Mouse (Mus musculus): ENCODE measurements around the gene Cntn6. TPM values are rescaled to one million over a fixed set of nuclear protein-coding genes. Genes with fewer than 3 reads are reported as not detected.

Gene Cntn6
- polyA plus RNA-seq (2016; fragmentation: Nextera tagmentation; extraction: Ambion mirVana) = 1.3 and 2.3 TPM in 2 replicates

DNA sequence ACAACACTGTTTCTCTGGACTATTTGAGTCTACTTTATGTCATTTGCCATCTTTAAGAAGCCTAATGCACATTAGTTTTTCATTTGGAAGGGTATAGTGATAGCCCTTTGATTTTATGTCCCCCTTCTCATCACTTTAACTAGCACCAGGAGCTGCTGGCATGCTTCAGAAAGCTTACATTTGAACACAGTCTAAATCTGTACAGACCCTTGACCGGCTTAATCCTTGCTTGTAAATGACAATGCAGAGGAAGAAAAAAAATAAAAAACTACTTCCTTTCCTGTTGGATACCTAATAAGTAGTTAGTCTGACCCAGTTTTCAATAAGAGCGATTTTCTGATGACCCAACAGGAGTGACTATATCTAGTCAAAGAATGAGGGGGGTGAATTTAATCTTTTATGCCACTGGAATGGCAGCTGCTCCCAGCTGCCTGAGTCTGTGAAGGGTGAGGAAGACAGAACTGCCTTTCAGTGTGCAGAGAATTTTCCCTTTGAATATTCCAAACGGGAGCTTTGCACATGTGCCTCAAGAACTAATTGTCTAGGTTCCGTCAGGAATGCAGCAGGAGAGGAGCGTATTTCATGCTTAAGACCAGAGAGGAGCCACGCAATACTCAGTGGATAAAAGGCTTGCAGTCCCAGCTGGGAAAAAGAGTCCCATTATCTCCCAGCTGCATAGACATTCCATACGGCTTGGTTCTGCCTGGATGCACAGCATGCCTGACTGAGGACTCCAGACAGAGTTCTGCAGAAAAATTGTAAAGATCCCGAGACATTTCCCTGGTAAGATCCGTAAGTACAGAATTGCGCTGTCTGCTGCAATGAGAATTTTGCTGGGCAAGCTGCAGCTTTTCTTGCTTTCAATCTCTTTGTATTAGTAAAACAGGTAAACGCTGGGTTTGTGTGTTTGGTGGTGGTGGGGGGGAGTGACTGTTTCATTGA lies at the start of gene Cntn6:
Gene Cntn6, plus strand, starts transcription at position 301 of the 942 bp plus-strand sequence.
- Histone ChIP-seq H3K9ac (peak within 1 kb of the TSS; percentile 38; the same call in 1 of the 2 replicates), H3K4me3 (peak within 1 kb of the TSS; percentile 27), H3K27ac (peak within 1 kb of the TSS; percentile 73), H3K36me3 (no peaks in the 10 kb centered on the region), H3K9me3 (replicated peaks) (no peaks in the 10 kb centered on the region), H3K4me2 (replicated peaks) (peak within 1 kb of the TSS; percentile 46), H3K27me3 (no peaks in the 10 kb centered on the region), H3K4me1 (peaks cover 13% of the 10 kb centered on the region; the same call in 1 of the 2 replicates)
- 24% methylated on average over 11 of the region's 11 CpGs for WGBS
- ATAC-seq (ENCODE audit: low FRiP score) = peak; percentile 94

DNA sequence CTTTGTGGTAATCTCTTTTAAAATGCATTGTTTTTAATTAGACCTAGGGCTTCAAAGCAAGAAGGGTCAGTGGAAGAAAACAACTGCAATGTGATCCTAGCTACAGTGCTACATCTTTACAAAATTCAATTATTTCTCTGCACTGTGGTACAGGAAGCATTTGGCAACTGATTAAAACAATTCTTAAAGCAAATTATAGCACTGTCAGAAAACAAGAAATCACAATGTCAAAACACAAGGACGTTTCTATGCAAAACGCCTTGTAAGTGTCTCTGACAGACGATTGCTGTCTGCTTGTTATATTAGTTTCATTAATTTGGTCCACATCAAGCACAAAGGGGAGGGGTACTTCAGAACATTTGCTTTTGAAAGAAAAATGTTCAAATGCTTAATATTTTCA lies 48.9 kb upstream of the Cntn6 start:
- no peaks in the 10 kb centered on the region for H3K4me1 ChIP-seq
- H3K27me3 ChIP-seq = no peaks in the 10 kb centered on the region
- no peak overlapping the region for H3K27ac ChIP-seq
- no peak for ATAC-seq (ENCODE audit: low FRiP score)
- H3K9me3 ChIP-seq (replicated peaks) = no peaks in the 10 kb centered on the region
- 73% methylated on average over 3 of the region's 3 CpGs for WGBS
- no peaks in the 10 kb centered on the region for H3K36me3 ChIP-seq
- no peak overlapping the region for H3K4me3 ChIP-seq
- no peak overlapping the region for H3K9ac ChIP-seq
- H3K4me2 ChIP-seq (replicated peaks) = no peak overlapping the region

DNA sequence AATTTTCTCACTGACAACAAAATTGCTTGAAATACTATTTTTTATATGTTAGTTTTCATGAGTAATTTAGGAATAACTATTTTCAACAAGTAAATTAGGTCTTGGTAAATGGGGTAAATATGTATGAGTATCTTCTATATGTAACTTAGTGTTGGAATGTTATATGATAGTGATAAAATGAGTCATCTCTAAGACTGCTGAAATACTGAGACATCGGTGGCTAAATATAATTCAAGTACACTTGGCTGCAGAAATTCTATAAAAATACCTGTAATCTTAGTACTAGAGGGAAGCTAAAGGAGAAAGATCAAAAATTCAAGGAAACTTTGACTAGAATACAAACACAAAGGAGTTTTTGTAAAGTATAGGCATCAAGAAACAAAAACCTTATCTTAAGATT lies 21.9 kb upstream of the Cntn6 start:
- H3K36me3 ChIP-seq = no peaks in the 10 kb centered on the region
- H3K4me1 ChIP-seq = no peaks in the 10 kb centered on the region
- ATAC-seq (ENCODE audit: low FRiP score) = no peak
- no peaks in the 10 kb centered on the region for H3K27me3 ChIP-seq
- WGBS = 95% methylated on average over 1 of the region's 1 CpGs
- H3K27ac ChIP-seq = no peak overlapping the region
- no peak overlapping the region for H3K4me2 ChIP-seq (replicated peaks)
- no peaks in the 10 kb centered on the region for H3K9me3 ChIP-seq (replicated peaks)
- H3K4me3 ChIP-seq = no peak overlapping the region
- no peak overlapping the region for H3K9ac ChIP-seq

DNA sequence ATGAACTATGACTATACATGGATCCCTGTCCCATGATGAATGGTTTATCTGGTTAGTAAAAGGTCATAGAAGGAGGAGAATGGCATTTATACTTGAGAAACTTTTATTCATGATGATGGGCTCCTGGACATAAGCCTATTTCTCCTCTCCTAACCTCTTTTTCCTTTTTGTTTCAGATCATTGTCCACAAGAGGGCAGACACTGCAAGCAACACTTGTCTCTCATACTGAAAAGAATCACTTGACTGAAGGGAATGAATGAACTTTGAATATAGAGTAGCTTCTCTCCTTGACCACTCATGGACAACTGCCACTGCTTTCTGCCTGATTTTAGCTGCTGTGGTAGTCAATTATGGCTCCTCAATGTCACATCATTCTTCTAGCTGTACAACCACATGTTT lies 13.3 kb upstream of the Cntn6 start:
- no peak for ATAC-seq (ENCODE audit: low FRiP score)
- H3K9ac ChIP-seq = no peak overlapping the region
- H3K27ac ChIP-seq = no peak overlapping the region
- no peaks in the 10 kb centered on the region for H3K4me1 ChIP-seq
- H3K4me3 ChIP-seq = no peak overlapping the region
- H3K36me3 ChIP-seq = no peaks in the 10 kb centered on the region
- no peaks in the 10 kb centered on the region for H3K27me3 ChIP-seq
- no peaks in the 10 kb centered on the region for H3K9me3 ChIP-seq (replicated peaks)
- no peak overlapping the region for H3K4me2 ChIP-seq (replicated peaks)

DNA sequence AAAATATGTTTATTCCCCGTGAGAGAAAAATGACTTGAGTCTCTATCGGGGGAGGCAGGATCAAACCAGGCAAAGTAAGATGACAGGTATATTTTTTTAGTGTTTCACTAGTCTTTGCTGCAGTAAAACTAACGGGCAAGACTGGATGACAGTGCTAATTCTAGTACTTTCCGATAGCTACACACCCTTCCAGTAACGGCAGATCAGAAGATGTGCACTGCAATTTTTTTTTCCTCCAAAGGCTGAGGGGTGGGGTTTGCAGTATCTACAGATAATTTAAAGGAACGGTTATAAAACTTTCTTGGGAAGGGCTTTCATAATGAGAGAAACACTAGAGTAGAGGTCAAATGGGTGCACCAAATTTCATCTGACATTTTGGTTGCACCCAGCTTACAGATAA lies 869 bp downstream of the Cntn6 start:
- H3K9me3 ChIP-seq (replicated peaks) = no peaks in the 10 kb centered on the region
- H3K36me3 ChIP-seq = no peaks in the 10 kb centered on the region
- peak; percentile 21; the same call in 1 of the 2 replicates for ATAC-seq (ENCODE audit: low FRiP score)
- H3K4me3 ChIP-seq = peak overlapping the region; percentile 27
- 62% methylated on average over 6 of the region's 6 CpGs for WGBS
- H3K4me1 ChIP-seq = peaks cover 13% of the 10 kb centered on the region; the same call in 1 of the 2 replicates
- H3K9ac ChIP-seq = peak overlapping the region; percentile 38; the same call in 1 of the 2 replicates
- peak overlapping the region; percentile 73 for H3K27ac ChIP-seq
- peak overlapping the region; percentile 46 for H3K4me2 ChIP-seq (replicated peaks)
- H3K27me3 ChIP-seq = no peaks in the 10 kb centered on the region

DNA sequence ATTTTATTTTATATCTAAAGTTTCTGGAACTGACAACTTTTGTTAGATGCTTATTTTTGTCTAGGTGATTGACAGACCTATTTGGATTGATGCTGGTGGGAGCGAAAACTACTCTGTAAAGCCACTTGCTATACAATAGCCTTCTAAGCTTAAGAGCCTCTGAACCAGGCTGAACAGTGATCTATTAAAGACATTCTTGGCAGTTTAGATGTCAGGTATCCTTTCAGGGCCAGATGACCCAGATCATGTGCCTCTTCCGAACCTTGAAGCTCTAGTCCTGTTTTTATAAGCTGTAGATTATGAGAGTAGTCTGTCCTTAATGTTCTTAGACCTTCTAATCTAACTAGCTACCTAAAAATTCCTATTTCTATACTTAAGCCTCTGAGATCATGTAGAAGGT lies 3.2 kb downstream of the Cntn6 start:
- Histone ChIP-seq H3K9ac (no peak overlapping the region), H3K27ac (no peak overlapping the region), H3K4me3 (no peak overlapping the region), H3K4me1 (peaks cover 13% of the 10 kb centered on the region; the same call in 1 of the 2 replicates), H3K27me3 (no peaks in the 10 kb centered on the region), H3K4me2 (replicated peaks) (no peak overlapping the region), H3K9me3 (replicated peaks) (no peaks in the 10 kb centered on the region), H3K36me3 (no peaks in the 10 kb centered on the region)
- no peak for ATAC-seq (ENCODE audit: low FRiP score)
- 73% methylated on average over 2 of the region's 2 CpGs for WGBS

DNA sequence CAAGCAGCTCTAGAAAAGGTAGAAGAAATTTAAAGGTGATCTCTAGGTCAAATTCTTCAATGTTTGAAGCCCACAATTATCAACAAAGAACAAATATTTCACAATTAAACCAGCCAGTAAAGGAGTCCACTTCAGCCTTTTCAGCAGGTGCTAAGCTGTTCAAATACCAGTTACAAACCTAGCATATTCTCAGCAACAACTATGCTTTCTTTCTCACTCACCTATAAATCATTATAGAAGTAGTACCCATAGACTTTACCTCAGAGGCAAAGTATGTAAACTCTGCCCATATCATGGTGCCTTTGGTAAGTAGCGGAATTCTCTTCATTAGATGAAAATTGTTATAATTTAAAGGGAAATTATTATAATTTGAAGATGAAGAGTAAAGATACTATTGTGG lies 71.4 kb downstream of the Cntn6 start:
- Histone ChIP-seq H3K9ac (no peak overlapping the region), H3K4me3 (no peak overlapping the region), H3K4me1 (no peaks in the 10 kb centered on the region), H3K4me2 (replicated peaks) (no peak overlapping the region), H3K27me3 (no peaks in the 10 kb centered on the region), H3K27ac (no peak overlapping the region), H3K9me3 (replicated peaks) (no peaks in the 10 kb centered on the region), H3K36me3 (no peaks in the 10 kb centered on the region)
- 89% methylated on average over 1 of the region's 1 CpGs for WGBS
- no peak for ATAC-seq (ENCODE audit: low FRiP score)

DNA sequence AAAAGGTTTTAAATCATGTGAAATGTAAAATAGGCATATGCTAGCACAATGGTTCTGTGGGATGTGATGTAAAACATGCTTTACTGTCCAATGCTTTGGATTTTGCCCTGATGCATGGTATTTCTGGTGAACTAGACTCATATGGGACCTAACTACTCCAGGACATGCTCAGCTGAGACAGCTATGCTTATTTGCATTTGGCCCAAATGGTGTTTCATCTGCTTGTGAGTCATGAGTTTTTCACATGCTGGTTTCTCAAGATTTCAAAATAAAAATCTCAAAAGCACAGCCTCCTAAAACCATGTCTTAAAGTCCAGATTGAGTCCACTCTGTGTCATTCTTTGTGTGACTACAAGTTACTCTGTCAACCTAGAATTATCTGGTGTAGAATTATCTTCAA lies 77.0 kb downstream of the Cntn6 start:
- no peak overlapping the region for H3K27ac ChIP-seq
- no peaks in the 10 kb centered on the region for H3K36me3 ChIP-seq
- no peak for ATAC-seq (ENCODE audit: low FRiP score)
- no peaks in the 10 kb centered on the region for H3K27me3 ChIP-seq
- no peak overlapping the region for H3K9ac ChIP-seq
- H3K4me1 ChIP-seq = no peaks in the 10 kb centered on the region
- no peaks in the 10 kb centered on the region for H3K9me3 ChIP-seq (replicated peaks)
- no peak overlapping the region for H3K4me3 ChIP-seq
- no peak overlapping the region for H3K4me2 ChIP-seq (replicated peaks)

DNA sequence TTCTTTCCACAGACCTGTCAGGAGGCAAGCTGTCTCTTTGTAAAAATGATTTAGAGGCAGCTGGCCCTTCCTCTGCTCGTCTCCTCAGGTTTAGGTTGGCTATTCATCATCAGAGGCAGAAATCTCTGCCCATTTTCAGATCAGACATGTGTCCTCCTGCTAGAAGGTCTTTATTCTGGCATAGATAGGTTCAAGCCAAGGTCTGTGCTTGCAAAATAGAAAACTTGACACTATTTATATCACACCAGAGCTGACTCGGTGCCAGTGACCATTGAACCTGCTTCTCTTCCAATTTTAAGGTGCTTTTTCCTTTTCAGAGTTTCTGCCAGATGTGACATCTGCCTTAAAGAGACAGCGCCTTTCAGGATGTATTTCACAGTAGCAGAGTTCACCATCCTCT lies 95.4 kb downstream of the Cntn6 start:
- H3K4me1 ChIP-seq = no peaks in the 10 kb centered on the region
- no peak overlapping the region for H3K9ac ChIP-seq
- no peak for ATAC-seq (ENCODE audit: low FRiP score)
- no peak overlapping the region for H3K4me3 ChIP-seq
- H3K9me3 ChIP-seq (replicated peaks) = no peaks in the 10 kb centered on the region
- WGBS = 73% methylated on average over 3 of the region's 3 CpGs
- no peak overlapping the region for H3K27ac ChIP-seq
- no peak overlapping the region for H3K4me2 ChIP-seq (replicated peaks)
- H3K36me3 ChIP-seq = no peaks in the 10 kb centered on the region
- no peaks in the 10 kb centered on the region for H3K27me3 ChIP-seq

DNA sequence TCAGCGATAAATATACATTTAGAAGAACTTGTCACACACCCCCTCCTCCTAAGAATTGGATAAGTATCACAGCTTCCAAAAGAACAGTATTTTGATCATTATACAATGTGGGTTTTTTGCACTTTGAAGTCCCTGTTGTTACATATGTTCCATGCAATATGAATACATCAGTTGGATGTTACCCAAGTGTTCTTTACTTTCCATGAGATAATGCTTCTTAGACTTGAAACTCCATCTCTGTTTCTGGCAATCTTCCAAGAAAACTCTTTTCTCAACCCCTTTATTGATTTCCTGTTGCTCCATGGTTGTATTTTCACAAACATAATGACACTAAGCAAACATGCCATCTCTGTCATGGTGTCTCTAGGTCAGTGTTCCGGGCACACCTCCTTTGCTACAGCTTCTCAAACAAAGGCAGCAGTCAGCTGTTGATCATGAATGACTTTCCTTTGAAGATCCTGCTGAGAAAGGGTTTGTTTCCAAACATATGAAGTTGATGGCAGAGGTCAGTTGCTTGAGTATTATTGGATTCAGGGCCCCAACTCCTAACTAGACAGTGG lies 108.3 kb downstream of the Cntn6 start:
- H3K9me3 ChIP-seq (replicated peaks) = no peaks in the 10 kb centered on the region
- H3K4me1 ChIP-seq = 0 out of 2 replicates have a peak, but pooled peaks cover 3% of the 10 kb centered on the region
- H3K36me3 ChIP-seq = no peaks in the 10 kb centered on the region
- H3K9ac ChIP-seq = no peak overlapping the region
- H3K4me3 ChIP-seq = no peak overlapping the region
- no peak overlapping the region for H3K27ac ChIP-seq
- 67% methylated on average over 2 of the region's 2 CpGs for WGBS
- no peak for ATAC-seq (ENCODE audit: low FRiP score)
- no peak overlapping the region for H3K4me2 ChIP-seq (replicated peaks)
- H3K27me3 ChIP-seq = no peaks in the 10 kb centered on the region

DNA sequence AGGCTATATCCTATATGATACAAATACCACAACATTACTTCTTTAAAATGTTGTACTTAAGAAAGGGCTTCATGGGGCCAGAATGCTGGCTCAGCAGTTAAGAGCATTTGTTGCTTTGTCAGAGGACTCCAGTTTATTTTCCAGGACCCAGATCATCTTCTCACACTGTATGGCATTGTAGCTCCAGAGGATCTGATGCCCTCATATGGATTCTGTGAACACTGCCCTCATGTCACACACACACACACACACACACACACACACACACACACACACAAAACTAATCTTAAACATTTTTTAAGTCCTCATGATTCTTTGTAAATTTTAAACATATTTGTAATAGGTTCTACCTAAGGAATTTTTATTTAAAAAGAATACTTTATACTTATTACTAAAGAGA lies 110.3 kb downstream of the Cntn6 start:
- Histone ChIP-seq H3K9me3 (replicated peaks) (no peaks in the 10 kb centered on the region), H3K4me3 (no peak overlapping the region), H3K4me2 (replicated peaks) (no peak overlapping the region), H3K4me1 (0 out of 2 replicates have a peak, but pooled peaks cover 3% of the 10 kb centered on the region), H3K27ac (no peak overlapping the region), H3K9ac (no peak overlapping the region), H3K36me3 (no peaks in the 10 kb centered on the region), H3K27me3 (no peaks in the 10 kb centered on the region)
- 0 out of 2 replicates have a peak, but pooled peaks have one; percentile 53 for ATAC-seq (ENCODE audit: low FRiP score)

DNA sequence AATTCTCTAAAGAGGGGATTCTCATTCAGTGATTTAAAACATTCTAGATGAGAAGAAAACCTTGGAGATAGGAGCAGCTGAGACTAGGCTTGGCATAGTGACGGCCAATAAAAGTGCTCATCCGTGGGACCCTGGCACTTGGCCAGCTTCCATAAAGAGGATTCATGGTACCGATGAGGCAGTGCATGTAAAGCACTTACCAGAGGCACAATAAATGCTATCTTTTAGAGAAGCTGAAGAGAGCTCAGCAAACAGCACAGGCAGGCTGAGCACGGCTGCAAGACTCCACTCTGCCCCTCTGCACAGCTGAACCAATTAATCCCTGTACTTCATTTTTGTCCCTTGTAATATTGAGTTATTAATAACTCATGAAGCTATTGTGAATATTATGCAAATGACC lies 110.8 kb downstream of the Cntn6 start:
- Histone ChIP-seq H3K27ac (no peak overlapping the region), H3K4me3 (no peak overlapping the region), H3K36me3 (no peaks in the 10 kb centered on the region), H3K4me2 (replicated peaks) (no peak overlapping the region), H3K27me3 (no peaks in the 10 kb centered on the region), H3K9me3 (replicated peaks) (no peaks in the 10 kb centered on the region), H3K9ac (no peak overlapping the region), H3K4me1 (0 out of 2 replicates have a peak, but pooled peaks cover 3% of the 10 kb centered on the region)
- WGBS = 55% methylated on average over 4 of the region's 4 CpGs
- ATAC-seq (ENCODE audit: low FRiP score) = peak; percentile 77
